Mouse (Mus musculus) stomach, adult 2 months (tissue): Measurements from ENCODE around the gene Rusc2. TPM values are rescaled to one million over a fixed set of nuclear protein-coding genes. Genes with fewer than 3 reads are reported as not detected.

ENCODE experiments used
- polyA plus RNA-seq: library from polyadenylated mRNA; depleted of rRNA; stranded (reverse); fragments of >200 nt; gene quantifications from 2 replicates; pipeline ENCODE4 v1.2.3, GENCODE M21; 2012; rRNA removed

The Rusc2 gene
- polyA plus RNA-seq: 15.3 and 18.5 TPM in 2 replicates

DNA sequence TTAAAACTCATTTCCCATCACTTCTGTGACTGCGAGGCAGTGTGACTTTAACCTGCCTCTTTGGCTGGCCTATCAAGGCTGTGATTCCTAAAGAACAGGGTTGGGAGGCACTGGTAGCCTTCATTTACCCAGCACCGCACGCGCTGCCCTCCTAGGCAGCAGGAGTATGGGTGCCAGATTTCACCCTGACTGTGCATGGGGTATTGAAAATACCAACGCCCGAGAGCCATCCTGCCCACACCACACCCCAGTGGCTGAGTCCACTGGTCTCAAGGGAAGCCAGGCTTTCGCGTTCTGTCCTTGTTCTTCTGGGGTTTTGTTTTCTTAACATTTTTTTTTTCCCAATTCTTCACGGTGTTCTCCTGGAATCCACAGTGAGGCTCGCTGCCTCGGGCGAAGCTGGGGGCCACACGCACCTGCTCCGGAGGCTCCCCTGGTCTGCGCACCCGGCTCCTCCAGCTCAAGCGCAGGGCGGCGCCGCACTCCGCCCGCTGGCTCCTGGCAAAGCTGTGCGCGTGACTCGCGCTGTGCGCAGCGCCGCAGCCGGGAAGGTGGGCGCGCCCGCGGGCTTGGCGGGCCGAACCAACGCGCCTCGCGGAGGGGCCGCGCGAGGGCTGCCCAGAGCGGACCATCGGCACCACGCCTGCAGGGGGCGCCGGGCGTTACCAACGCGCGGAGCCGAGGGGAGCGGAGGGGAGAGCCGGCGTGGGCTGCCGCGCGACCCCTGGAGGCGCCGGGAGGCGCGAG lies at the start of gene Rusc2:
Gene Rusc2, plus strand, starts transcription at position 572 of the 747 bp plus-strand sequence.

GRCm38 (mm10) chr4:43428946-43429345 lies 47.2 kb downstream of the Rusc2 start, which contains the start of gene Fam166b:
TSS of gene Fam166b (minus strand) at chr4:43429134.

DNA sequence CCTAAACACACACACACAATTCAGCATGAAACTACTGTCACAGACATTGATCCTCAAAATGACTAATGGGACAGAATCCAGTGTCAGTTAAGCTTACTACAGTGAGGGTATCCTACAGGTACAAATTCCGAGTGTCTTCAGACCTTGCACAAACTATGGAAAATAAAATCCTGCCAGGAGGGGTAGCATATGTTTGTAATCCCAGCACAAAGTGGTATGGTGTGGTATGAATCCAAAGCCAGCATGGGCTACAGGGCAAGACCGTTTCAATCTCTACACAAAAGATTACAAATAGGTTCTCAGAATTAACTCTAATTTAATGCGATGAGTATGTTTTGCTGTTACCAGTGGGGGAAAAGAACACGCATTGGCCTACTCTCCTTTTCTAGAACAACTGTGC lies 59.9 kb downstream of the Rusc2 start, which contains the start of gene Tesk1:
Gene Tesk1, plus strand, starts transcription at position 301 of the 400 bp plus-strand sequence.

GRCm38 (mm10) chr4:43454041-43454836 lies 72.5 kb downstream of the Rusc2 start, which contains the start of gene Cd72:
TSS of gene Cd72 (minus strand) at chr4:43454628.

Other genes with a start within 250 kb of the Rusc2 start
- gene Atp8b5, start 114.8 kb upstream of the Rusc2 start, polyA plus RNA-seq: 0.02 and 0.19 TPM in 2 replicates
- 0.10 and 0.21 TPM in 2 replicates for gene Fam166b, start 47.2 kb downstream of the Rusc2 start, polyA plus RNA-seq
- gene Tesk1, start 60.0 kb downstream of the Rusc2 start, polyA plus RNA-seq: 44.6 and 55.4 TPM in 2 replicates
- 0.48 and 1.2 TPM in 2 replicates for gene Cd72, start 72.6 kb downstream of the Rusc2 start, polyA plus RNA-seq
- not detected in 2 replicates for gene Sit1, start 101.8 kb downstream of the Rusc2 start, polyA plus RNA-seq
- 230 and 568 TPM in 2 replicates for gene Ccdc107, start 110.9 kb downstream of the Rusc2 start, polyA plus RNA-seq
- 17.0 and 20.2 TPM in 2 replicates for gene Arhgef39, start 117.7 kb downstream of the Rusc2 start, polyA plus RNA-seq
- gene Car9, start 125.0 kb downstream of the Rusc2 start, polyA plus RNA-seq: 129 and 141 TPM in 2 replicates
- 135 and 141 TPM in 2 replicates for gene Tpm2, start 141.8 kb downstream of the Rusc2 start, polyA plus RNA-seq
- gene Creb3, start 180.4 kb downstream of the Rusc2 start, polyA plus RNA-seq: 81.6 and 105 TPM in 2 replicates
- 39.2 and 40.8 TPM in 2 replicates for gene Tln1, start 180.7 kb downstream of the Rusc2 start, polyA plus RNA-seq
- gene Rgp1, start 196.7 kb downstream of the Rusc2 start, polyA plus RNA-seq: 22.1 and 23.2 TPM in 2 replicates
- 8.4 and 9.4 TPM in 2 replicates for gene Gba2, start 196.9 kb downstream of the Rusc2 start, polyA plus RNA-seq
- not detected in 2 replicates for gene Msmp, start 202.5 kb downstream of the Rusc2 start, polyA plus RNA-seq
- 7.3 and 12.5 TPM in 2 replicates for gene Npr2, start 250.0 kb downstream of the Rusc2 start, polyA plus RNA-seq